Mouse (Mus musculus) lung, adult 2 months (tissue): ENCODE measurements around the gene Gins3.

ENCODE experiments used
- CTCF ChIP-seq: fragments of 200-500 bp; IDR thresholded peaks from 2 replicates; pipeline ENCODE4 v1.5.1; 2011; ENCODE audit warnings: mild to moderate bottlenecking, low read length, control low read depth; ENCODE audit not compliant: insufficient read depth
- POLR2A ChIP-seq: fragments of 200-500 bp; IDR thresholded peaks from 2 replicates; pipeline ENCODE4 v1.6.1; 2011; ENCODE audit warnings: low read depth, mild to moderate bottlenecking, control low read depth, low read length, borderline replicate concordance; ENCODE audit errors: extremely low read depth

DNA sequence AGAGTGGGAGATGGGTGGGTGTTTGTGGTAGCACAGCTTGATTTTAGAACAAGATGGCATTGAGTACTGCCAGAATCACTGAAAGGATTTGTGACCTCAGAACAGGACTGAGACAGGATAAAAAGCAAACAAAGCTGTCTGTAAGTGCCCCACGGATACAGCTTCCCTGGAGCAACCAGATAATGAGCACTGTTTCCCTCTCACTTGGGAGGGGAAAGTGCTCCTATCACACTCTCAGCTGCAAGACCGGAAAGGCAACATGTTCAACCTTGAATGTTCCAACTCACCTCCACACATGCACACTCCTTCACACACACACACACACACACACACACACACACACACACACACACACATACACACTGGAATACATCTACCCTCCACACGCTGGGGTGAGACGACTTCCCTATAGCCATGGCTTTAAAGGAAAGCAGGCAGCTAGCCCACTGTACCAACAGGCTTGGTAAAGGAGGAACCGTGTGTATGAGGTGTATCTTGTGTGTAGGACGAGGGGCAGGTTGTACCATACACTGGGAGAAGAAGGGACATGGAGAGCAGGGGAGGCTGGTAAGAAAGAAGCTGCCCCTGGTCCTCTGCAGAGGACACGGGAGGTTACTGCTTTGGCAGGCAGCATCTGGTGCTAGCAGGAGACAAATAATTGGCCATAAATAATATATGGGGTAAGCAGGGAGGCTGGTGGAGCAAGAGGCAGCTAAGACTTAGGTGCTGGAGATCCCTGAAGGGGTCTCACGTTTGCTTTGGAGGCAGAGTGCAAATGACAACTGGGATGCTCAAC, 35.1 kb downstream of the Gins3 start:
- no peak for TF ChIP-seq CTCF
- no peak for TF ChIP-seq POLR2A
